Mouse (Mus musculus): ENCODE measurements around the gene Gpx8.

DNA sequence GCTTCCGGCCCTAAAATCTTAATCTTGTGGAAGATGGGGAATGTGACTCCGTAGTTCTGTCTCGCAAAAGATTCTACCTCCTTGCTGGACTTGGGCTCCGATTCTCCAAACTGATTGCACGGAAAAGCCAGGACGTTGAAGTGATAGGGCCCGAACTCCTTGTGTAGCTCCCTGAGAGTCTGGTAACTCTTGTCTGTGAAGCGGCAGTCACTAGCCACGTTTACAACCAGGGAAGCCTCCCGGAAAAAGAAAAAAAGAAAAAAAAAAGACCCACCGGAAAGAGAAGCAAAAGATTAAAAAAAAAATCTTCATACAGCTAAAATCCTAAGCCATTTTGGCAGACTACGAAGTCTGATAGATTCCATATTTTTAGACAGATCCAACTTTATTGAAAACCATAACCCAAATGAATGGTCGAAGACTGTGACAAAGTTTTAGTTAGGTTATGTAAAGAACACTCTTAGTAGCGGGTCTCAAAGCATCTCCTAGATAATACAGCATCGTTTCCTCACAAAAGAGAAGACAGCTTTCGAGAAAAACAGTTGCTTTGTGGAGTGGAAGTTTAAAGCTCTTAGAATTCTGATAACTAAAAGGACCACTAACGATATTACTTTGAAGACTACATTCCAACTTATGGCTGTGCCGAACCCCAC, 626 bp downstream of the Gpx8 start:
- no peak for TF ChIP-seq CTCF (IDR thresholded peaks at IDR 0.05; ENCODE audit: borderline replicate concordance, control insufficient read depth, extremely low read depth, insufficient read depth, low read length, poor library complexity)
- TF ChIP-seq POLR2A (IDR thresholded peaks at IDR 0.05; ENCODE audit: control insufficient read depth, extremely low read depth, insufficient read depth, low read length, poor library complexity): no peak
